Mouse (Mus musculus): ENCODE results near the gene Pknox2. TPM values are rescaled to one million over a fixed set of nuclear protein-coding genes. Genes with fewer than 3 reads are reported as not detected.

Pknox2 gene
- polyA plus RNA-seq, 1 experiment from 2014 or later, result not detected

DNA sequence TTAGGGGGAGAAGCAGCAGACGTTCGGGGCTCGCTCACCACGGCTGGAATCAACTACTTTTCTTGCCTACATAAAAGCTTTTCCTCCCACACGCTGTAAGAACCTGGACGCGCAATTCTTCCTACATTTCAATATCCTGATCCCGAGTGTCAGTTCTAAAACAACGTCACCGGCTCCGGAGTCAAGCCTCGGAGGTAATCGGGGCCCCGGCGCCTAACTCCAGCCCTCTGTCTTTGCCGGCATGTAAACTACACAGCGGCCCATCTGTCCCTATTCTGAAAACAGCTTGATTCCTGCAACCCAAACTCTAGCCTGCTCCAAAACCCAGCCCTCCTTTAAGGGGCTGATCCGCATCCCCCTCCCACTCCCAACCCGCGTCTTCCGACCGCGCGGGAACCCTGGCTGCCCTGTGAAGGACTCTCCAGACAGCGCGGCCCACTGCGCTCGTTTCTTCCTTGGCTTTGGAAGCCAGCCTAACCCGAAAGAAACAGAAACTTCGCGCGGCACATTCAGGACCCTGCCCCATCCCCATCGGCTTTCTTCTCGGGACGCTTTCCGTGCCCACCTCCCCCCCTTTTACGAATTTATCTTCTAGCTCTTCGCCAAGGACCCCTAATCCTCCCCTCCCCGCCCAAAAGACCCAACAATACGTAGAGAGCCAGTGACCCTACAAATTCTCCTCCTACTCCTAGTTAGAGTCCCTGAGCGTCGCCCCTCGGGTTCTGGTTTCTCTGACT, 1.4 kb downstream of the Pknox2 start:
- H3K4me3 ChIP-seq (ENCODE audit: inconsistent target), result no peak overlapping the region
- H3K27ac ChIP-seq, result no peak overlapping the region
- WGBS (ENCODE audit: missing documents), result 1% methylated on average over 40 of the region's 43 CpGs
- no peaks in the 10 kb centered on the region for H3K36me3 ChIP-seq (ENCODE audit: inconsistent target)
- H3K79me2 ChIP-seq (ENCODE audit: inconsistent target), result no peaks in the 10 kb centered on the region

DNA sequence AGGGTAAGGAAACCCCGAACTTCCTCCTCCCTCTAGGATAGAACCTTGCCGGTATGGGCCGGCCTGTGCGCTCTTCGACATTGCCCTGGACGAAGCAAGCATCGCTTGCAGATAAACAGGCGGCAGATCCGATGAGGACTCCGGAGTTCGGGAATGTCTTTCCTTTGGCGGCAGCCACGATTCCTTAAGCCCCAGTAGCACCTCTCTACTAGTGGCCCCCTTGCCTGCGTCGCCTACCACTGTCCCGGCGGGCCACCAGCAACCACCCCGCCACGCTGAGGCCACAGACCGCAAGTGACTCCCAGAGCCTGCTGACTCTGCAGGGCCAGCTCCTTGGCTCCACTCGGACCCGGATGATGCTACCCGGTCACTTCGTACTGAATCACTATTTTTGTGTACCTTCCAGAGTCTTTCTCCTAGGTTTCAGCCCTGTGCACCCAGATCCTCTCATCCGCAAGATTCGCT, 2.0 kb downstream of the Pknox2 start:
- H3K36me3 ChIP-seq (ENCODE audit: inconsistent target), result no peaks in the 10 kb centered on the region
- H3K27ac ChIP-seq, result no peak overlapping the region
- no peak overlapping the region for H3K4me3 ChIP-seq (ENCODE audit: inconsistent target)
- no peaks in the 10 kb centered on the region for H3K79me2 ChIP-seq (ENCODE audit: inconsistent target)
- 7% methylated on average over 26 of the region's 26 CpGs for WGBS (ENCODE audit: missing documents)

DNA sequence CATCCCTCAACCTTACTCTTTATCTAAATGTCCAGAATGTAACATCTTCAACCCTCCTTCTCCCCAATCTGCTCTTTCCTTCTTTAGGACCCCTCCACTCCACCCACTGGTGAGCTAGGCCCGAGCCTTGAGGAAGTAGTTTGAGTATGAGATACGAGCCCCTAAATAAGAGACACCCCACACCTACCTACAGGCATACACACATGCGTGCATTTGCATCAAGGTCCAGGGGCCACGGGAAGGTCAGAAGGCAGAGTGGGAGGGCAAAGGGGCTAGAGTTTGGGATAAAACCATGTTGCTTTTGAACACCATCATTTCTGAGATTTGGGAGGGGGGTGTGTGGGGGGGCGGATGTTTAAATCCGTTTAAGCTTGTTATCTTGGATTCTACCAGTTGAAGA, 2.5 kb downstream of the Pknox2 start:
- Histone ChIP-seq H3K79me2 (ENCODE audit: inconsistent target) (no peaks in the 10 kb centered on the region), H3K27ac (no peak overlapping the region), H3K4me3 (ENCODE audit: inconsistent target) (no peak overlapping the region), H3K36me3 (ENCODE audit: inconsistent target) (no peaks in the 10 kb centered on the region)
- WGBS (ENCODE audit: missing documents), result 22% methylated on average over 6 of the region's 6 CpGs

DNA sequence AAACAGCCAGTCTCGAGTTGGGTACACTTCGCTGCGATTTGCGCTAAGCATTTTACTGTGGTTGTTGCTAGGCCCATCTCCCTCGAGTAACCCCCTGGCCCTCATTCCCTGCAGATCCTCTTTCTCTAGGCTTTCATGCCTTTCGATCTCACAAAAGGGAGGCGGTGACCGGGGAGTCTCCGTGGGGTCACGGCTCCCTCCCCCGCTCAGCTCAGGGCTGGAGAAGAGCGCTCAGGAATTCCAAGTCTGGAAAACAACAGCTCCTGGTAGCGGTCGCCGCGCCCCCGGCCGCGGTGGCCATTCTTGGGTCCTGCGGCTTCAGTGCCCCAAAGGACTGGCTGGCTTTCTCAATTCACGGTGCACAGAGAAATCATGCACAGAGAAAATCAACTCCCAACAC, 3.0 kb downstream of the Pknox2 start:
- 28% methylated on average over 21 of the region's 21 CpGs for WGBS (ENCODE audit: missing documents)

DNA sequence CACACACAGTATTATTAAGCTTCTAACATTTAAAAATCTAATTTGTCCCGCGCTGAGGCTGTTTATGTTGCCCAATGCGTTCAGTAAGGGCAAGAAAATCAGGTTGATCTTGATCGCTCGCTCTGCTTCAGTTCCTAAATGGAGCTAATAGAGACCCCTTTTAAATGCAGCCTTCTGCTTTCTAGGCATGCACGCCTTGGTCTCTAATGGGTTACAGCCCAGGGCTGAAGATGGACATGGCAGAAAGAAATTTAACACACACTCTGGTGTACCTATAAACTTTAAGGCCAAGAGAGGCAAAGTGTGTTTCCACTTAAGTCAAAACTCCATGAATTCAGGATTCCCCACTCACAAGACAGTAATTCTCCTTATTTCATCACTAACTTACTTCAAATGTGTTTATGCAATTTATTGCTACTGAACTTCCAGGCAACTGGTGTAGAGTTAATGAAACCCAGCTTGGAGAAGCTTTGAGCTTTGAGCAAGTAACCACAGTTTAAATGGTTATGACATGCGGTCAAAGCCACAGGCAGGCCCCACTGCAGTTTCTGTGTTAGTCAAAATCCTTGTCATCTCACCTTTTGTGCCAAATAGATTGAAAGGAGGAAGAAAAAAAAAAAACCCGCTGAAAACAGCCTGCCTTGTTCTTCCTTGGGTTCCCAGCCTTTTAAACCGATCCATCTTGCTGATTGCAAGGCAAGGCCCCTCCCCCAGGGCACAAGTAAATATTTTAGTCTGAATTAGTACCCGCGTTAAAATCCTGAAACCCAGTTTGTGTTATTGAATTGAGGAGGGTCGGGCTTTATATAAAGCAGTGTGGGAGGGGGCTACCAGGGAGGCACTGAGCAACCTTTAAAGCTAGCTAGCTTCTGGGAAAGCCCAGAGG, 3.9 kb downstream of the Pknox2 start:
- Histone ChIP-seq H3K4me3 (ENCODE audit: inconsistent target) (no peak overlapping the region), H3K36me3 (ENCODE audit: inconsistent target) (no peaks in the 10 kb centered on the region), H3K79me2 (ENCODE audit: inconsistent target) (no peaks in the 10 kb centered on the region), H3K27ac (no peak overlapping the region)
- 55% methylated on average over 12 of the region's 12 CpGs for WGBS (ENCODE audit: missing documents)

More for the DNA sequence above, 3.0 kb downstream of the Pknox2 start:
- H3K79me2 ChIP-seq (ENCODE audit: inconsistent target), result no peaks in the 10 kb centered on the region
- H3K27ac ChIP-seq, result no peak overlapping the region
- no peaks in the 10 kb centered on the region for H3K36me3 ChIP-seq (ENCODE audit: inconsistent target)
- no peak overlapping the region for H3K4me3 ChIP-seq (ENCODE audit: inconsistent target)

DNA sequence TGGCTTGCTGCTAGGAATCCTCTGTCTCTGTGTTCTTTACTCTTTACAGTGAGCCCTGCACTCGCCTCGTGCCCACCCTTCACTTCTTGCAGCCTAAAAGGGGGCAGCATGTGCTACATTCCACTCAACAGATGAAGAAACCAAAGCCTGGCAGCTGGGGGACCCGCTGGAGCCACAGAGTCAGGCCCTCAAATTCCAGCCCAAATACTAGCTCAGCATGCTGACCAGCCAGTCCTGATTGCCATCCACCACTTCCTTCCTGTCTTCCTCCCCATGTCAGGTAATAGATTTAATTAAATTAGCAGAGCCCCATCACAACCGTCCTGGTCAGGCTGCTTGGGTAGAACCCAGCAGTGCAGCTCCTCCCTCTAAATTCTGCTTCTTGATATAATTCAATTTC, 5.1 kb downstream of the Pknox2 start:
- Histone ChIP-seq H3K79me2 (ENCODE audit: inconsistent target) (no peaks in the 10 kb centered on the region), H3K4me3 (ENCODE audit: inconsistent target) (no peak overlapping the region), H3K27ac (no peak overlapping the region), H3K36me3 (ENCODE audit: inconsistent target) (no peaks in the 10 kb centered on the region)
- WGBS (ENCODE audit: missing documents), result 41% methylated on average over 4 of the region's 4 CpGs

DNA sequence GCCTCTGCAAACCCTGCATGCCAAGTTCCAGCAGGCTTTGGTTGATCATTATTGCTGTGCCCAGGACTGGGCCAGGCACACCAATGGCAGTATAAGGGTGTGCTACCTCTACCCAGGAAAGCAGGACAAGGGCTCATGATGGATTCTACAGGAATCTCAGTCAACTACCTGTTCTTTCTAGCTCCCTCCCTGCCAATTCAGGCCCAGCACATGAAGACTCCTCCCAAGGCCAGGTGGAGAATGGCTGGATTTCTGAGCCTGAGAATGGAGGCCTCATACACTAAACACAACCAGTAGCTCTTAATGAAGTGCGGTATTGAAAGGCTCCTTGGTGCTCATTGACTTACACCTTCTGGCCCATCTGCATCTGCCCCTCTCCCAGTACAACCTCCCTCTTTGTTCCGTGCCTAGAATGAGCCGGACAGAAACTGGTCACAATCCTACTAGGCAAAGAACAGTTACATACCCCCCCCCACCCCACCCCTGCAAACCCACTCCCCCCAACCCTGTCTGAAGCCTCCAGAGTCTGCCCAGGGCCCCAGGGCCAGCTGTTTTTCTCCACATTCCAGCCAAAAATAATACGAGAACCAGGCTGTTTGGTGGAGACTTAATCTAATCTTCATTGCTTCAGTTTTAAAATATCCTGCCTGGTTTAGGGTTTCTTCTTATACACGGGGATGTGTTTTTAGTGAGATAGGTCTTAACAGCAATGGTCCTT, 6.6 kb downstream of the Pknox2 start:
- H3K4me3 ChIP-seq (ENCODE audit: inconsistent target), result no peak overlapping the region
- no peaks in the 10 kb centered on the region for H3K36me3 ChIP-seq (ENCODE audit: inconsistent target)
- 93% methylated on average over 5 of the region's 5 CpGs for WGBS (ENCODE audit: missing documents)
- H3K79me2 ChIP-seq (ENCODE audit: inconsistent target), result no peaks in the 10 kb centered on the region
- H3K27ac ChIP-seq, result no peak overlapping the region

DNA sequence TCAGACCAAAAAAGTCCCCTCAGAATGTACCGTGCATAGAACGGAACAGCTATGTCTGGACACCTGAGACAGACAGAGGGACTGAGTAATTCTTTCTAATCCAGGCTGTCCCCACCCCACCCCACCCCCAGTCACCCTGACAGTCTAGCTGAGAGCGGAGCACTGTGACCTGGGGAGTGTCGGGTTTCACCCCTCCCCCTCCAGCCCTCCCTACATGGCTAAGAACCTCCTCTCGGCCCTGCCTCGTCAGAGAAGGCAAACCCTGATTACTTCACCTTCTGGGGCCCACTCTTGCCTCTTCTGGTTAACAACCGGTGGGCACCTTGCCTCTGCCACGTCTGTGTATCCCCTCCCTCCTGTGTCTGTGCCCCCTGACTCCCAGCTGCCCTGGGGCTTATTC, 7.7 kb downstream of the Pknox2 start:
- no peak overlapping the region for H3K4me3 ChIP-seq (ENCODE audit: inconsistent target)
- H3K36me3 ChIP-seq (ENCODE audit: inconsistent target), result no peaks in the 10 kb centered on the region
- WGBS (ENCODE audit: missing documents), result 8% methylated on average over 8 of the region's 8 CpGs
- no peaks in the 10 kb centered on the region for H3K79me2 ChIP-seq (ENCODE audit: inconsistent target)
- H3K27ac ChIP-seq, result no peak overlapping the region

DNA sequence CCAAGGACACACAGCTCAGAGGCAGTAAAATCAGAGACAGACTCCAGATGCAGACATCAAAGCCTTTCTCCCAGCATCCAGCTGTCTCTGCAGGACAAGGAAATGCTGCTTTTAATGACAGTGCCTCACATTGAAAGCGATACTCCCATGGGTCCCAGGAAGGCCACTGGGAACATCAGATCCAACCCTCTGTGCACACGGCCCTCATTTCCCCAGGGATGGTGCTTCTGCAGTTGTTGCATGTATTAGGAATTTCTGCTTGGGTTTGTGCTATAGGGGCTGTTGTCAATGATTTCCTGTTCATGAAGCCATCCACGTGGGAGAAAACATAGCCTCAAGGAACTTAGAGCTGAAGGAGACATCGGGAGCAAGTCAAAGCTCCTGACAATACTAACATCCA, 8.3 kb downstream of the Pknox2 start:
- WGBS (ENCODE audit: missing documents), result 60% methylated on average over 4 of the region's 4 CpGs
- no peaks in the 10 kb centered on the region for H3K79me2 ChIP-seq (ENCODE audit: inconsistent target)
- H3K4me3 ChIP-seq (ENCODE audit: inconsistent target), result no peak overlapping the region
- no peaks in the 10 kb centered on the region for H3K36me3 ChIP-seq (ENCODE audit: inconsistent target)
- H3K27ac ChIP-seq, result no peak overlapping the region

DNA sequence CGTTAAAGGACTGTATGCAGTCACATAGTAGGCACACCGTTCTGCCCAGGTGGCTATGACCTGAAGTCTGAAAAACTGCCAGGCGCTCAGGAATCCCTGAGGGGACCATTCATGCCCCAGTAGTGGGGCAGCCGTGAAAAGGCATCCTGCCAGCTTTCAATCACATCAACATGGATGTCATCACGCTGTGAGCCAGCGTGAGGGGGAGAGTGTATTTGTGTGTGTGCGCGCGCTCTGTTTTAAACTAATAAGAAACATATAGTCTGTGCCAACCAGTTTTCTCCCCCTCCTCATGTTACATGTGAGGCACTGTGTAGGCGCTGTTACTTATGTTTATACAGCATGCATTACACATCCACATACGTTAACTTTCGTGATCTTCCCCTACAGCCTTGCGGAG, 10.9 kb downstream of the Pknox2 start:
- Histone ChIP-seq H3K36me3 (ENCODE audit: inconsistent target) (no peaks in the 10 kb centered on the region), H3K4me3 (ENCODE audit: inconsistent target) (no peak overlapping the region), H3K27ac (no peak overlapping the region), H3K79me2 (ENCODE audit: inconsistent target) (no peaks in the 10 kb centered on the region)
- 83% methylated on average over 13 of the region's 13 CpGs for WGBS (ENCODE audit: missing documents)

DNA sequence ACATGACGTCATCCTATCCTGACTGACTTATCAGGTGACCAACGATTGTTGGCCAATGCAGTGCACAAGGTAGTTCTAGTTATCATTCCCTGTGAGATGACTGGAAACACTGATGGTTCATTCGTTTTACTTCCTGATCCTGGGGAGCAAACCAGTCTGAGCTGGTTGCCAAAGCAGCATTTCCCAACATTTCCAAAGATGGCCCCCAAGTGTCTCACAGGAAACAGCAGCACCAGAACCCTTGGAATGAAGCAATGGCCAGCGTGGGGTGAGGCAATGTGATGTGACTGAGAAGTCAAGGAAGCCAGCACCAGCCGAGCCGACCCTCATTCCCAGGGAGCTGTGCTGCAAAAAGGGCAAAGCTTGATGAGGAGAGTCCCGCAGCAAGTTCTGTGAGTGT, 13.7 kb downstream of the Pknox2 start:
- no peaks in the 10 kb centered on the region for H3K36me3 ChIP-seq (ENCODE audit: inconsistent target)
- no peak overlapping the region for H3K4me3 ChIP-seq (ENCODE audit: inconsistent target)

DNA sequence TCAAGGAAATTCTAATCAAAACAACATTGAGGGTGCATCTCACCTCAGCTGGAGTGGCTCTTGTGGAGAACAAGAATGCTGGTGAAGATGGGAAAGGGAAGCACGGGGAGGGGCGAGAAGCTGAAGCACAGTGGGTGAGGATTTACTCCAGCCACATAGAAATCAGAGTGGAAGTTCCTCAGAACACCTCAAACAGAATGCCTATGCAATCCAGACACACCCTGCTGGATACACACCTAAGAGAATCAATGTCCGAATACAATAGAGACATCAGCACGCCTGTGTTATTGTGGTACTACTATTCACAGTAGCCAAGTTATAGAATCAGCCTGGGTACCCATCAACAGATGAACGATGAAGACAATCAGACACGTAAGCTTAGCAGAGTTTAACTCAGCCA, 18.2 kb downstream of the Pknox2 start:
- no peak overlapping the region for H3K27ac ChIP-seq
- no peaks in the 10 kb centered on the region for H3K79me2 ChIP-seq (ENCODE audit: inconsistent target)
- H3K4me3 ChIP-seq (ENCODE audit: inconsistent target), result no peak overlapping the region
- no peaks in the 10 kb centered on the region for H3K36me3 ChIP-seq (ENCODE audit: inconsistent target)
- WGBS (ENCODE audit: missing documents), result 89% methylated on average over 6 of the region's 6 CpGs

More for the DNA sequence above, 13.7 kb downstream of the Pknox2 start:
- Histone ChIP-seq H3K27ac (no peak overlapping the region), H3K79me2 (ENCODE audit: inconsistent target) (no peaks in the 10 kb centered on the region)
- 79% methylated on average over 7 of the region's 7 CpGs for WGBS (ENCODE audit: missing documents)

DNA sequence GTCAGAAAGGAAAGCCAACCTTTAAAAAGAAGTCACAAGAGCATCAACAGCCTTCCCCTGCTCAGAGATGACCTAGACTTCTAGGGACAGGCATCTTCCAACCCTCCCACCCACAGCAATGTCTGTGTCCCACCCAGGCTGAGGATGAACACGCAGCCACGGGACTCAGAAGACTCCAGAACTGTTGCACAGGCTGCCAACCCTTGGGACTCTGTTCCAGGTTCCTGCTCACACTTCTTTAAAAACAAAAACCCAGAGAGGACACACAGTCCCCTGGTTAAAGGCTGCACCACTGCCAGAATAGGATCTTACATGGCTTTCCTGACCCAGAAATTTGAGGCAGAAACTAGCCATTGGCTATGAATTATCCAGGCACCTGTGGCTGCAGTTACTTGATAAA, 21.0 kb downstream of the Pknox2 start:
- no peak overlapping the region for H3K27ac ChIP-seq
- no peaks in the 10 kb centered on the region for H3K36me3 ChIP-seq (ENCODE audit: inconsistent target)
- WGBS (ENCODE audit: missing documents), result 95% methylated on average over 2 of the region's 2 CpGs
- H3K4me3 ChIP-seq (ENCODE audit: inconsistent target), result no peak overlapping the region
- H3K79me2 ChIP-seq (ENCODE audit: inconsistent target), result no peaks in the 10 kb centered on the region

DNA sequence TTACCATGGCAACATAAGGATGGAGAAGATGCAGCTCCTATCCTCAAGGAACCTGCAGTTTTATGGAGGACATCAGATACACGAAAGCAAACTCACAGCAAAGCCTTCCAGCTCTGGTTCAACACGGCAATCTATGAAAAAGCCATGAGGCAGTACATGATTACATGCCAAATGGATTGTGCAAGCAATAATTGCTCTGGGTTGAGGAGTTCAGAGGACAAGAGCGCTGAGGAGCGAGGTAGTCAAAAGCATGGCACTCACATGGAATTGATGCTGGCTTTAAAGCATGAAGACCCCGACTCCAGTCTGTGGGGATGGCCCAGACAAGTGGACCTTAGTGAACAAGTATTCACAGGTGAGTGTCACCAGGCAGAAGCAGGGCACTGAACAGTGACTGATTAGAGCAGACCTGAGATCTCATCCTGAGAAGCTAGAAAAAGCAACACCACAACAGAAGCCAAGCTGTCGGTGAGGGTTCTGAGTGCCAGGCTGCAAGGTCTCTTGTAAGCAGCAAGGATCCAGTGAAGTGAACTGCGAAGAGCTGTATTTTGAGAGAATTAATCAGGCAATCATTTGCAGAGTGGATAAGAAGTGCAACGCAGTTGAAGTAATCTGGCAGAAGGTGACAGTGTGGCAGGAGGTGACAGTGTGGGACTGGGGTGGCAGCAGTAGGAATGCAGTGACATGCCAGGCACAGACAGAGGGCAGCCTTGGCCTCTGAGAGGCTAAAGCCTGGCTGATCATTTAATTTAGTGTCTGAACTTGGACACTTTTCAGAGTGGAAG, 22.3 kb downstream of the Pknox2 start:
- Histone ChIP-seq H3K4me3 (ENCODE audit: inconsistent target) (no peak overlapping the region), H3K36me3 (ENCODE audit: inconsistent target) (no peaks in the 10 kb centered on the region), H3K27ac (no peak overlapping the region), H3K79me2 (ENCODE audit: inconsistent target) (no peaks in the 10 kb centered on the region)
- WGBS (ENCODE audit: missing documents), result 87% methylated on average over 8 of the region's 8 CpGs
